Mouse (Mus musculus): Measurements from ENCODE around the gene Cacnb1. TPM values are rescaled to one million over a fixed set of nuclear protein-coding genes. Genes with fewer than 3 reads are reported as not detected.
A peak's percentile ranks its signal among the peaks of the same experiment; 100 is the strongest.

Cacnb1 gene
- polyA plus RNA-seq, 1 experiment from 2014 or later = 7.8 TPM

- peak; percentile 86 for DNase-seq (ENCODE audit: low spot score)
- Histone ChIP-seq H3K4me3 (peak overlapping the region; percentile 39), H3K27me3 (ENCODE audit: low read depth, poor library complexity, severe bottlenecking) (peaks cover 78% of the 10 kb centered on the region), H3K36me3 (peaks cover 35% of the 10 kb centered on the region), H3K27ac (replicated peaks) (peak overlapping the region; percentile 38; the same call in 1 of the 2 replicates), H3K4me1 (peaks cover 44% of the 10 kb centered on the region), H3K9me3 (replicated peaks) (no peaks in the 10 kb centered on the region)
- 11% methylated on average over 12 of the region's 12 CpGs for WGBS
These were observed 20.2 kb downstream of the Cacnb1 start for GRCm38 (mm10) chr11:98002627-98003026.

DNA sequence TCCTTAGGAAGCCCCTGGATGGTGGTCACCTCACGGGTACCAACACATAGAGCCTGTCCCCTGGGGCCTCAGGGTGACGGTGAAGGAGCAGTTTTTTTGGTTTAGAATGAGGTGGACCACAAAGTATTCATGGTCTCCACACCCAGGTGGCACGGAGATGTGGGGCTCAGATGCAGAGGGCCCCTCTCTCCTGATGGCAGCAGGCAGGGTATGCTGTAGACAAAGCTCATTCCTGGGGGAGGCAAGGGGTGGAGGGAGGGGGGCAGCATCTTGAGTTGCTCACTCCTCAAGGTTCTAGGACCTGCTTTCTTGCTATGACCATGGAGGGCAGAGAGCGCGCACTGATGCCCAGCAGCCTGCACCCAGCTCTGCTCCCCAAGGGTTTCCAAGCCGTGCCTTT lies 20.8 kb downstream of the Cacnb1 start:
- Histone ChIP-seq H3K27me3 (ENCODE audit: low read depth, poor library complexity, severe bottlenecking) (peaks cover 78% of the 10 kb centered on the region), H3K36me3 (peaks cover 30% of the 10 kb centered on the region), H3K4me1 (peaks cover 44% of the 10 kb centered on the region), H3K4me3 (peak overlapping the region; percentile 39), H3K27ac (replicated peaks) (peak overlapping the region; percentile 35; the same call in 1 of the 2 replicates), H3K9me3 (replicated peaks) (no peaks in the 10 kb centered on the region)
- 54% methylated on average over 6 of the region's 6 CpGs for WGBS
- no peak for DNase-seq (ENCODE audit: low spot score)

GRCm38 (mm10) chr11:98001351-98001824 lies 21.4 kb downstream of the Cacnb1 start:
- DNase-seq (ENCODE audit: low spot score) = no peak
- peaks cover 82% of the 10 kb centered on the region for H3K27me3 ChIP-seq (ENCODE audit: low read depth, poor library complexity, severe bottlenecking)
- peaks cover 24% of the 10 kb centered on the region for H3K36me3 ChIP-seq
- no peak overlapping the region for H3K4me3 ChIP-seq
- 30% methylated on average over 11 of the region's 11 CpGs for WGBS
- peaks cover 44% of the 10 kb centered on the region for H3K4me1 ChIP-seq
- H3K9me3 ChIP-seq (replicated peaks) = no peaks in the 10 kb centered on the region
- H3K27ac ChIP-seq (replicated peaks) = no peak overlapping the region

DNA sequence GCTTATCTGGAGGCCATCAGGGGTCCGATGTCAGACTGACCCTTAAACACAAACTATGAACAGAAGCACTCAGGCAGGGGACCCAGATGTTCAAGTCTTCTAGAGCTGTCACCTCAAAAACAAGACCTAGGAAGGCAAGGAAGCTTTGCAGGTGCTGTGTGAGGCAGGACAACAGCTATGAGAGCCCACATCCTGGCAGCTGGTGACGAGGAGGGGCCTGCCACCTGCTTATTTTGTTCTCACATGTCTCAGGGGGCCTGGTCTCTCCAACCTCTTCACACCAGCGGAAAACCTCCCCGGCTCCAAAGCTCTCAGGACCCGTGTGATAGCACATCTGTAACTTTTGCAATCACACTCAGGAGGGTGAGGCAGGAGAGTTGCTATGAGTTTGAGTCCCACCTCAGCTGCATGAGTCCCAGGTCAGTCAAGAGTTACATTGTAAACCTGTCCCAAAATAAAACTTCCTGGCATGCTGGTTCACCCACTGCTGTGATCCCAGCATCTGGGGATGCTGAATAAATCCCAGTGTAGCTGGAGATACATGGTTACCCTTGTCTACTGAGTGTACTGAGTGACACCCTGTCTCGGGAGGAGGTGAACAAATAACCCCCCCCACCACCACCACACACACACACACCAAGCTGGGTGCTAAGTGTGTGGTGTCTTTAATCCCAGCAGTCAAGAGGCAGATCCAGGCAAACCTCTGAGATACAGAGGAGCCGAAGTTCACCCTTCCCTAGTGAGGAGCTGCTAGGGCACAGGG lies 22.3 kb downstream of the Cacnb1 start:
- Histone ChIP-seq H3K9me3 (replicated peaks) (no peaks in the 10 kb centered on the region), H3K27ac (replicated peaks) (no peak overlapping the region), H3K4me3 (no peak overlapping the region), H3K4me1 (peaks cover 48% of the 10 kb centered on the region), H3K27me3 (ENCODE audit: low read depth, poor library complexity, severe bottlenecking) (peaks cover 82% of the 10 kb centered on the region), H3K36me3 (peaks cover 18% of the 10 kb centered on the region)
- 57% methylated on average over 7 of the region's 7 CpGs for WGBS
- DNase-seq (ENCODE audit: low spot score) = no peak

DNA sequence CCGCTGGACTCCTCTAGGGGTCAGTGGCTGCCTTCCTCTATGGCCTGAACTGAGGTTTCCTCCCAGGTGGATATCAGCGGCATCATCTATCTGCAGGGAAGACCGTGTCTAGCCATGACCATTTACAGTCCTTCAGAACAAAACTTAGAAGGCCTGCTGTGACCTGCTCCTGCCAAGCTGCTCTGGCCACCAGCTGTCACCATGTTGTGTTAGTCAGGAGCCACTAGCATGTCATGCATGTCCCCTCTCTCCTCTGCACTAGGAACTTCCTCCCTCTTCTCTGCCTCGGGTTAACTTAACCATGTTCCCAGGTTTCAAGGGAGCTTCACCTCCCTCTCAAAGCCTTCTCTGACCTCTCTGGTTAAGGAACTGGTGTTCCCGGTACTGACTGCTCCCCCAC lies 23.1 kb downstream of the Cacnb1 start:
- WGBS = 75% methylated on average over 5 of the region's 5 CpGs
- Histone ChIP-seq H3K4me3 (no peak overlapping the region), H3K4me1 (peaks cover 53% of the 10 kb centered on the region), H3K36me3 (peaks cover 10% of the 10 kb centered on the region), H3K27ac (replicated peaks) (no peak overlapping the region), H3K9me3 (replicated peaks) (no peaks in the 10 kb centered on the region), H3K27me3 (ENCODE audit: low read depth, poor library complexity, severe bottlenecking) (peaks cover 84% of the 10 kb centered on the region)
- no peak for DNase-seq (ENCODE audit: low spot score)

DNA sequence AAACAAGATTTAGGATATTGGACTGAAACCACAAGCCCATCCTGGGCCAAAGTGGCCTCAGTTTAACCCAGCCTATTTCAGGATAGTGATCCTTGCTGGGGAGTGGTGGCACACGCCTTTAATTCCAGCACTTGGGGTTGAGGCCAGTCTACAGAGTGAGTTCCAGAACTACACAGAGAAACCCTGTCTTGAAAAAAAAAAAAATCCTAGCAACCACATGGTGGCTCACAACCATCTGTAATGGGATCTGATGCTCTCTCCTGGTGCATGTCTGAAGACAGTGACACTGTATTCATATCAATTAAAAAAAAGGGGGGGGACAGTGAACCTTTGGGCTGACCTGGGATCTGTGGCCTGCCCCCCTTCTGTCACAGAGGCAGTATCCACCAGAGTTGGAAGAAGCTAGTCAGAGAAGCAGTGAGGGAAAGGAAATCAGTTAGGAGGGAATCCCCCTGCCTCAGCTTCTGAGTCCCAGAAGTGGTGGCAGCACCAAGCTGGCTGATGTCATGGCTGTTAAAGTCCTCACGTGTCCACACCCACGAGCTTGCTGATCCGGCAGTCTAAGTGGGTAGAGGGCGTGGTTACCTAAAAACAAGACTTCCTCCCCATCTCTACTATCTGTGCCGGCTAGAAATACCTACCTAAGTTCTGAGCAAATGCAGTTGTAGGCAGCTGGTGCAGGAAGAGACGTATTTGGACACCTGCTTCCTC lies 23.8 kb downstream of the Cacnb1 start:
- WGBS = 70% methylated on average over 7 of the region's 7 CpGs
- Histone ChIP-seq H3K4me1 (peaks cover 59% of the 10 kb centered on the region), H3K36me3 (peaks cover 3% of the 10 kb centered on the region; the same call in 1 of the 2 replicates), H3K9me3 (replicated peaks) (no peaks in the 10 kb centered on the region), H3K27ac (replicated peaks) (no peak overlapping the region), H3K27me3 (ENCODE audit: low read depth, poor library complexity, severe bottlenecking) (peaks cover 84% of the 10 kb centered on the region), H3K4me3 (no peak overlapping the region)
- DNase-seq (ENCODE audit: low spot score) = no peak

- Histone ChIP-seq H3K36me3 (no peaks in the 10 kb centered on the region), H3K4me1 (peaks cover 51% of the 10 kb centered on the region), H3K27ac (replicated peaks) (no peak overlapping the region; the same call in 1 of the 2 replicates), H3K4me3 (no peak overlapping the region), H3K27me3 (ENCODE audit: low read depth, poor library complexity, severe bottlenecking) (peaks cover 77% of the 10 kb centered on the region), H3K9me3 (replicated peaks) (no peaks in the 10 kb centered on the region)
- DNase-seq (ENCODE audit: low spot score) = no peak
- 83% methylated on average over 11 of the region's 11 CpGs for WGBS
These were observed 24.6 kb downstream of the Cacnb1 start for GRCm38 (mm10) chr11:97998074-97998793.

DNA sequence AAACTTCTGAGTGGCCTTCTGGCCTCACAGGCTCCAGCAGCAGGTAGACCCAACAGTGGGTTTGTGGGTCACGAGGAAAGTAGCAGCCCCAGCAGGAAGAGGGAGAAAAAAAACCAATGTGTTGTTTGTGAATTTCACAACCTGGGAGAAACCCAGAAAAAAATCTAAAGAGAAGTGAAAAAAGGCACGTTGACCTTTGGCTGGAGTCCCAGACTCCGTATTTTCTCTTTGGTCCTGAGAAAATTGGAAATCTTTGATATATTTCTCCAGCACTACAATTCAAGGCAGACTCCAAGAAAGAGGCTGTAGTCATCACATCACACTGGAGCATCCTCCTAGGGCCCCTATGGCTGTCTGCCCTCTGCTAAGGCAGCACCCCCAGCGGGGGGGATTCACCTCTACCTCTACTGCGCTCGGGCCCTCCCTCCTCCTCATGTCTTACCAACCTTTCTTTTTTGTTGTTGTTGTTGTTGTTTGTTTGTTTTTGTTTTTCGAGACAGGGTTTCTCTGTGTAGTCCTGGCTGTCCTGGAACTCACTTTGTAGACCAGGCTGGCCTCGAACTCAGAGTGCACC lies 25.4 kb downstream of the Cacnb1 start:
- H3K9me3 ChIP-seq (replicated peaks) = no peaks in the 10 kb centered on the region
- H3K4me1 ChIP-seq = peaks cover 43% of the 10 kb centered on the region
- WGBS = 78% methylated on average over 8 of the region's 8 CpGs
- no peak overlapping the region for H3K4me3 ChIP-seq
- no peak overlapping the region for H3K27ac ChIP-seq (replicated peaks)
- no peaks in the 10 kb centered on the region for H3K36me3 ChIP-seq
- H3K27me3 ChIP-seq (ENCODE audit: low read depth, poor library complexity, severe bottlenecking) = peaks cover 69% of the 10 kb centered on the region
- DNase-seq (ENCODE audit: low spot score) = no peak

DNA sequence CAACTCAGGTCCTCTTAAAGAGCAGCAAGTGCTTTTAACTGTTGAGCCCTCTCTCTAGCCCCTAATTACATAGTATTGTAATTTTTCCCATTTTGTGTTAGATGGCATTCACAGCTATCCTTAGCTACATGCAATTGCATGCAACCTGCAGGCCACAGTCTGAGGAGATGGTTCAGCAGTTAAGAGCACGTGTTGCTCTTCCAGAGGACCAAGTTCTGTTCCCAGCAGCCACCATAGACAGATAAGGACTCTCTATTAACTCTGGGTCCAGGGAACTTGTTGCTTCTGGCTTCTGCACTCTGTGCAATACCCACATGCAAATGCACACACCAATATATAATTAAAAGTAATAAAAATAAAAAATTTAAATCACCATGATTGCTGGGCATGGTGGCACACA lies 26.1 kb downstream of the Cacnb1 start:
- DNase-seq (ENCODE audit: low spot score) = no peak
- H3K27ac ChIP-seq (replicated peaks) = no peak overlapping the region
- WGBS = 84% methylated on average over 1 of the region's 1 CpGs
- H3K9me3 ChIP-seq (replicated peaks) = no peaks in the 10 kb centered on the region
- H3K4me1 ChIP-seq = peaks cover 36% of the 10 kb centered on the region
- H3K27me3 ChIP-seq (ENCODE audit: low read depth, poor library complexity, severe bottlenecking) = peaks cover 67% of the 10 kb centered on the region
- no peak overlapping the region for H3K4me3 ChIP-seq
- H3K36me3 ChIP-seq = no peaks in the 10 kb centered on the region

GRCm38 (mm10) chr11:97995564-97996288 lies 27.1 kb downstream of the Cacnb1 start, which contains the start of gene Arl5c:
Gene Arl5c, minus strand, starts transcription at chr11:97996181.
- Histone ChIP-seq H3K4me3 (peak within 1 kb of the TSS; percentile 65), H3K27ac (replicated peaks) (peak within 1 kb of the TSS; percentile 74), H3K27me3 (ENCODE audit: low read depth, poor library complexity, severe bottlenecking) (peaks cover 63% of the 10 kb centered on the region), H3K36me3 (no peaks in the 10 kb centered on the region), H3K9me3 (replicated peaks) (no peaks in the 10 kb centered on the region), H3K4me1 (peaks cover 27% of the 10 kb centered on the region)
- DNase-seq (ENCODE audit: low spot score) = peak; percentile 73
- WGBS = under 1% methylated on average over 26 of the region's 26 CpGs

DNA sequence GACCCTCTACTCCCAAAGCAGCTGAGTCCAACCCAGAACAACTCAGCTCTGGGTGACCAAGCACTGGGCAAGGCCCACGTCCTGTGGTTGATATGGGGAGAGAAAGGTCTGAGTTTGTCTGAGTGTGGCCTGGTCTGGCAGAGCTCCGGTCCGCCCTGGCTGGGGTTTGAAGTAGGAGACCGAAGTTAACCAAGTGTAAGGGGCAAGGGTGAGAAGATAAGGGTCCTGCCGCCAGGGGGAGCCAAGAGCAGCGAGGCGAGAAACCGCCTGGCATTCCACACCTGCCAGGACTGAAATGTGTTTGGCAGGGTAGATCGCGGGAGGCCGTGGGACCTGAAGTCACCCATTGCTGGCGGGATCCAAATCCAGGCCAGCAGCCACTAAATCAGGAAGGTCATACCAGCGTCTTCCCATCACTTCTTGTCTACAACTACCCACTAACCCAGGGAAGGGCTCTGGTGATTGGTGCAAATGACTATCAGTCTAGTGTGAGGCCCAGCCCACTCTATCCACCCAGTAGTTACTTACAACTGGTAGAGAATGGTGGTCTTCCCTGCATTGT lies 28.2 kb downstream of the Cacnb1 start:
- Histone ChIP-seq H3K27ac (replicated peaks) (peak overlapping the region; percentile 74; the same call in 1 of the 2 replicates), H3K27me3 (ENCODE audit: low read depth, poor library complexity, severe bottlenecking) (peaks cover 62% of the 10 kb centered on the region), H3K4me1 (peaks cover 32% of the 10 kb centered on the region), H3K9me3 (replicated peaks) (no peaks in the 10 kb centered on the region), H3K36me3 (no peaks in the 10 kb centered on the region), H3K4me3 (peak overlapping the region; percentile 65)
- WGBS = 2% methylated on average over 13 of the region's 13 CpGs
- peak; percentile 78 for DNase-seq (ENCODE audit: low spot score)
